Mouse (Mus musculus) liver, adult 2 months (tissue): ENCODE results near the gene Adamts18. TPM values are rescaled to one million over a fixed set of nuclear protein-coding genes. Genes with fewer than 3 reads are reported as not detected.

ENCODE experiments used
- DNase-seq: peaks from one replicate; pipeline ENCODE4 v3.0.0-alpha.2; 2011; ENCODE audit warnings: low read depth, low spot score; ENCODE audit errors: extremely low read depth
- H3K27ac ChIP-seq: fragments of 200-500 bp; replicated peaks from 2 replicates; pipeline ENCODE4 v1.5.1; 2012; ENCODE audit warnings: low read depth, mild to moderate bottlenecking, control low read depth, inconsistent platforms, low read length; ENCODE audit not compliant: insufficient read depth
- H3K27me3 ChIP-seq: fragments of 200-500 bp; 2 replicates; pipeline ENCODE4 v1.6.1; 2012; ENCODE audit warnings: mild to moderate bottlenecking, moderate library complexity, low read length, inconsistent platforms; ENCODE audit not compliant: control insufficient read depth, insufficient read depth
- H3K36me3 ChIP-seq: fragments of 200-500 bp; 2 replicates; pipeline ENCODE4 v1.6.1; 2012; ENCODE audit warnings: low read length, inconsistent platforms; ENCODE audit not compliant: control insufficient read depth, insufficient read depth
- H3K4me1 ChIP-seq: fragments of 200-500 bp; 2 replicates; pipeline ENCODE4 v1.6.1; 2011; ENCODE audit warnings: low read length; ENCODE audit not compliant: control insufficient read depth, insufficient read depth
- H3K4me3 ChIP-seq: fragments of 200-500 bp; 2 replicates; pipeline ENCODE4 v1.5.1; 2011; ENCODE audit warnings: low read depth, mild to moderate bottlenecking, control low read depth, low read length, moderate library complexity; ENCODE audit not compliant: insufficient read depth
- H3K79me2 ChIP-seq: fragments of 200-500 bp; 2 replicates; pipeline ENCODE4 v1.6.1; 2012; ENCODE audit warnings: inconsistent platforms, mild to moderate bottlenecking, low read length, moderate library complexity; ENCODE audit not compliant: control insufficient read depth, insufficient read depth
- H3K9ac ChIP-seq: fragments of 200-500 bp; 2 replicates; pipeline ENCODE4 v1.6.1; 2012; ENCODE audit warnings: low read depth, mild to moderate bottlenecking, control low read depth, inconsistent platforms, low read length
- CTCF ChIP-seq: fragments of 200-500 bp; IDR thresholded peaks from 2 replicates; pipeline ENCODE4 v1.5.1; 2011; ENCODE audit warnings: low read depth, low read length, control low read depth
- POLR2A ChIP-seq: fragments of 200-500 bp; IDR thresholded peaks from 2 replicates; pipeline ENCODE4 v1.6.1; 2011; ENCODE audit warnings: low read length, control low read depth; ENCODE audit not compliant: insufficient read depth; ENCODE audit errors: extremely low read depth
- WGBS: fragments of 180-500 bp; shearing (Covaris S2); methylation state at CpG from one replicate; pipeline ENCODE4 v1.1.7; 2018; 5-methylcytosine and 5-hydroxymethylcytosine counted together
- polyA plus RNA-seq: library from polyadenylated mRNA; depleted of rRNA; stranded (reverse); fragments of >200 nt; gene quantifications from 2 replicates; pipeline ENCODE4 v1.2.3, GENCODE M21; 2012
- total RNA-seq: library from RNA; depleted of rRNA; stranded (reverse); fragments of >200 nt; gene quantifications from 2 replicates; pipeline ENCODE4 v1.2.3, GENCODE M21; 2014

Adamts18 gene
- total and polyA plus RNA-seq, 2 experiments: under 0.01 TPM; not detected in 1

DNA sequence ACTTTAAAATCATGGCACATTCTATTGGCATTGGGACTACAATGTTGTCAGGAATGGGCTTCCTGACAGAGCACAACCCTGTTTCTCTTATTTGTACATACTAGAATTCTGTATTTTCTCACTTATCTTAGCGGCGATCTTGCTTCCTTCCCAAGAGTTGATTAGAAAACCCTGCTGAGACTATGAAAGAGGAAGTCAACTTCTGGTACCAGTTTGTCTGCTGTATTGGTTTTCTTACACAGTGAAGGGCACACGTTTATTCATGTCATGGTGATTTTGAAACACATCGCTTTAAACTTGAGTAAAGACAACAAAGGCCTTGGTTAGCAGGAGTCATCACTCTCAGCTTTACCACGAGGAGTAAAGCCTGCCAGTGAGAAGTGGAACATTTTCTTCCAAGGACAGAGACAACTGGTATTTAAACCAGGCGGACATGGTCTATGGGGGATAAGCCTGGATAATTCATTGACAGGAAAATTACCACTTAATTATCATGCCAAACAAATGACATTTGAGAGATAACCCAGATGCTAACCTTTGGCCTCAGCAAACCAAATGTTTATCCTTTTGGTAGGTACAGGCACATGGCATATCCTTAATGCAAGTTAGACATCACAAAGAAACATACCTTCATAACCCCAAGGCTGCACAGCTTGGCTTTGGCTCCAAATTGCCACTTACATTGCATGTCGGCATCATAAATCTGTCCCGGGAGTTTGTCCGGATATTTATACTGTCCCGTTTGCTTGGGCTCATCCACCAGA is 84.8 kb downstream of the Adamts18 start:
- DNase-seq: no peak
- no peaks in the 10 kb centered on the region for H3K36me3 ChIP-seq
- no peak overlapping the region for H3K4me3 ChIP-seq
- H3K27ac ChIP-seq: no peak overlapping the region
- H3K27me3 ChIP-seq: no peaks in the 10 kb centered on the region
- 67% methylated on average over 10 of the region's 10 CpGs for WGBS
- H3K4me1 ChIP-seq: no peaks in the 10 kb centered on the region
- no peak for TF ChIP-seq CTCF
- TF ChIP-seq POLR2A: no peak
- H3K79me2 ChIP-seq: no peaks in the 10 kb centered on the region
- no peak overlapping the region for H3K9ac ChIP-seq

DNA sequence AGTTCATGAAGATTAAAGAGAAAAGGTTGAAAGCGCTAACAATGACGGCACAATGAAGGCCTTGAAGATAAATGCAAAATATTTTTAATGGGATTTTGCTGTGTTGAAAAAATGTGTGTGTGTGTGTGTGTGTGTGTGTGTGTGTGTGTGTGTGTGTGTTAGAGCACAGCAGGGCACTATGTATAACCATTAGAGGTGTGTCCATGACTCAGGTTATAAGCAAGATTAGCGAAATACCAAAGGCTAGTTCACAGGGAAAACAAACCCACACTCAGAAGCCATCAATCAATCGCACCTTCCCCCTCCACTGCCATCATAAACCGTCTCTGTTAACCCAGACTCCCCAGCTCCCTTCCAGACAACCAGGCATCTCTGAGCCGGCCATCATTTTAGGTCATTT is 86.4 kb downstream of the Adamts18 start:
- DNase-seq: no peak
- TF ChIP-seq CTCF (no peak), POLR2A (no peak)
- H3K27ac ChIP-seq: no peak overlapping the region
- 76% methylated on average over 6 of the region's 6 CpGs for WGBS
- no peak overlapping the region for H3K4me3 ChIP-seq
- H3K27me3 ChIP-seq: no peaks in the 10 kb centered on the region
- H3K36me3 ChIP-seq: no peaks in the 10 kb centered on the region
- no peak overlapping the region for H3K9ac ChIP-seq
- H3K4me1 ChIP-seq: no peaks in the 10 kb centered on the region
- no peaks in the 10 kb centered on the region for H3K79me2 ChIP-seq

DNA sequence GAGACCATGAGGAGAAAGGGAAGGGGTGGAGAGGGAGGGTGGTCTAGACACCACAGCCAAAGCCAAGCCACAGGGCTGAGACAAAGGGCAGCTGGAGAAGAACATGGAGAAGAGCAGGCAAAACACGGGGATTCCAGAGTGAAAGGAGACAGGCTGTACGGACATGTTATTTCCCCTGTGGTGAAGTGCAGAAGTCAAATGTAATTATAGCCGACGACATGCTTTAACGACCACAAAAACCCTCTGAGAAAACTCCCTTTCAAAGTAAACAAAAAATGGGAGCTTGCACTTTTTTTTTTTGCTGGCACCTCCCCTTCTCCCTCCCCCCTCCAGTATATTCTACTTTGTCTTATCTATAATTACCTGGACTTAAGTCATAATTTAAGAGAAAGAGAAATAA is 92.7 kb downstream of the Adamts18 start:
- no peak for DNase-seq
- Histone ChIP-seq H3K79me2 (no peaks in the 10 kb centered on the region), H3K4me1 (no peaks in the 10 kb centered on the region), H3K27me3 (no peaks in the 10 kb centered on the region), H3K27ac (no peak overlapping the region), H3K4me3 (no peak overlapping the region), H3K9ac (no peak overlapping the region), H3K36me3 (no peaks in the 10 kb centered on the region)
- TF ChIP-seq CTCF: no peak
- no peak for TF ChIP-seq POLR2A
- WGBS: 79% methylated on average over 5 of the region's 5 CpGs

DNA sequence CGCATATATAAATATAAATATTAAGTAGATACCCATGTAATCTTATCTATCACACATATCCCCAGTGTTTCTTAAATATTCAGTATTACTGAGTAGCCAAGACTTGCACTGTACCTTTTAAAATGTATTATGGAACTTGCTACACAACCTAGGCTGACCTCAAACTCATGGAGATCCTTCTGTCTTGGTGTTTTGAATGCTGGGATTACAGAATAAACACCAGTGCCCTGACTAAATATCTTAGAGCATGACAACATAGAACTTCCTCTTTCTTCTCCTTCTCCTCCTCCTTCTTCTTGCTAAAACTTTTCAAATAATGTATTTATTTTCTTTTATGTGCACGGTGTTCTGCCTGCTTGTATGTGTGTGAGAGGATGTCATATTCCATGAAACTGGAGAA is 95.4 kb downstream of the Adamts18 start:
- Histone ChIP-seq H3K9ac (no peak overlapping the region), H3K27me3 (no peaks in the 10 kb centered on the region), H3K4me1 (no peaks in the 10 kb centered on the region), H3K27ac (no peak overlapping the region), H3K79me2 (no peaks in the 10 kb centered on the region), H3K4me3 (no peak overlapping the region), H3K36me3 (no peaks in the 10 kb centered on the region)
- WGBS: 82% methylated on average over 2 of the region's 2 CpGs
- TF ChIP-seq CTCF (no peak), POLR2A (no peak)
- no peak for DNase-seq

DNA sequence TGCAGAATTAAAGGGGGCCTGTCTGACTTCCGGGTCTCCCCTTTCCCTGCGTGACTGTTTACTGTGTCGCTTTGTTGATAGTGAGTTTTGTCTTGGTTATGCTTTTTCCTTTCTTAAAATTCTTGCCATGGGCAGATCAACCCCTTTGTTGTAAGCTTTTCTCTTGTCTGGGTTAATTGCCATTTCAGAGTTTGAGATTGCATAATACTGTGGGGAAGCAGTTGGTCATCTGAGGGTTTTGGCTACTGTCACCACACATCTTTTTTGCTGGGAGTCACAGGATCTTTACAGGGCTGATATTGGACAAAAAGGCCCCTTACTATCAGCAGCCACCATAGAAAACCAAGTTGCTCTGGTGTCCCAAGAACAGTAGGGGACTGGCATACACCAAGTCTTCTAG is 96.2 kb downstream of the Adamts18 start:
- WGBS: 80% methylated on average over 3 of the region's 3 CpGs
- H3K4me3 ChIP-seq: no peak overlapping the region

DNA sequence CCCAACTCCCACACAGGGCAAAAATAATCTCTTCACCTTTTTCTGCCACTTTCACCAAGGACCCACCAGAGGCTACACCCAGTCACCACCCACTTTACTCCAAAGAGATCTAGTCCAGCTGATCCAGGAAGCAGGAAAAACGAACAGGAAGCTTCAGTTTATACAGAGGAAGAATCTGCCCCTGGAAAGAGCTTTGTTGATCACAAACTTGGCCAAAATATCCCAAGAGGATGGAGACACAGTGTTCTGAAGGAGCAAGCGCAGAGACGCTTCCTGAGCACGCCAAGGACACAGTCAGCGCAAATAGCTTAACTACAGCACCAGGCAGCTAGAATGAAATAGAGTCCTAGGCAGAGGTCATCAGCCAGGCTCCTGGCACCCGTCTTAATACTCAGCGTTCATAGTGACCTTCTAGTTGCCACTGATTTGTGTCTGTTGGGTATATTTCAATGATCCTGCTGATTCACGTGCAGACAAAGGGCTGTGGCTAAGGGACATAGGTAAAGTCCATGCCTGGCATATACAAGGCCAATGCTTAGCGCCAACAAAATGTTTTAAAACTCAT is 113.0 kb downstream of the Adamts18 start:
- no peak overlapping the region for H3K4me3 ChIP-seq
- no peaks in the 10 kb centered on the region for H3K27me3 ChIP-seq
- H3K79me2 ChIP-seq: no peaks in the 10 kb centered on the region
- TF ChIP-seq CTCF (no peak), POLR2A (no peak)
- DNase-seq: no peak
- H3K9ac ChIP-seq: no peak overlapping the region
- H3K27ac ChIP-seq: no peak overlapping the region
- H3K4me1 ChIP-seq: no peaks in the 10 kb centered on the region
- 65% methylated on average over 9 of the region's 9 CpGs for WGBS
- no peaks in the 10 kb centered on the region for H3K36me3 ChIP-seq

More for the DNA sequence above, 96.2 kb downstream of the Adamts18 start:
- TF ChIP-seq CTCF (no peak), POLR2A (no peak)
- H3K27ac ChIP-seq: no peak overlapping the region
- H3K36me3 ChIP-seq: no peaks in the 10 kb centered on the region
- H3K79me2 ChIP-seq: no peaks in the 10 kb centered on the region
- H3K4me1 ChIP-seq: no peaks in the 10 kb centered on the region
- H3K9ac ChIP-seq: no peak overlapping the region
- H3K27me3 ChIP-seq: no peaks in the 10 kb centered on the region
- no peak for DNase-seq
